Mouse (Mus musculus): ENCODE measurements at regions not wholly inside any gene's neighbourhood (a gene's known extent, or its start where the extent isn't known, plus 50 kb on each side); places are given as distances from the start of the nearest gene placed in this dataset.

DNA sequence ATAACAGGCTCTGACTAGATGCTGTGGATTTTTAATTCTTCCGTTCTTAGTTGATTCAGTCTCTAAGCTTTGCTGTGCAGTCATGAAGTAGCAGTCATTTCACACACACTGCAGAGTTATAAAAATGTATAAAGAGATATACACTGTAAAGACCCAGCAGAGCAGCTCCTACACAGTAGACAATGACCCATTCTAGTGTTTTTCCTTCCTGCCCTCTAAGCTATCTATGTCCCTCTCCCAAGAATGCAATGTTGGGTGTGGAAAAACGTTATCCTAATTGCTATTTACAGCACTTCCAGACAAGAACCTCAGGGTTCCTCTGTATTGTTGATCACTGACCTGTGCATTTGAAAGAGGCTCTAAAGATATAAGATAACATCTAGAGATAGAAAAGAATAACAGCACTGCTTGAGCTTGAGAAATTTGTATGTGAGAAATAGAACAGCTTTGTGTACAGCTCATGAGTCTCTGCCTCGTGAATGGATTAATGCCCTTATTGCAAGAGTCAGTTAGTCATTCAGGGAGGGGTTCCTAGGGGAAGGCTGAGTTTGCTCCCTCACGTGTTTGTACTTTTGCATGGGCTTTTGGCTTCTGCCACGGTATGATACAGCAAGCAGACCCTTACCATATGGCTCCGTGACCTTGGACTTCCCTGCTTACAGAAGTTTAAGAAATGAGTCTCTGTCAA is 613.0 kb upstream of the A1bg start:
- Histone ChIP-seq H3K9ac (ENCODE audit: low read length) (no peak overlapping the region), H3K4me2 (ENCODE audit: low read length) (no peak overlapping the region), H3K36me3 (ENCODE audit: control insufficient read depth, insufficient read depth, low read length) (no peaks in the 10 kb centered on the region), H3K27ac (ENCODE audit: low read depth) (no peak overlapping the region), H3K4me3 (ENCODE audit: low read depth, low read length) (no peak overlapping the region), H3K27me3 (replicated peaks; ENCODE audit: control insufficient read depth, insufficient read depth, low read length) (no peaks in the 10 kb centered on the region), H3K4me1 (replicated peaks; ENCODE audit: control insufficient read depth, insufficient read depth, low read length) (peaks cover 9% of the 10 kb centered on the region), H3K9me3 (ENCODE audit: control insufficient read depth, low read length) (no peaks in the 10 kb centered on the region)
- no peak for ATAC-seq (replicated peaks; ENCODE audit: low FRiP score, low TSS enrichment, low read depth)
- 19% methylated on average over 6 of the region's 6 CpGs for WGBS
- DNase-seq (ENCODE audit: low spot score), result no peak

DNA sequence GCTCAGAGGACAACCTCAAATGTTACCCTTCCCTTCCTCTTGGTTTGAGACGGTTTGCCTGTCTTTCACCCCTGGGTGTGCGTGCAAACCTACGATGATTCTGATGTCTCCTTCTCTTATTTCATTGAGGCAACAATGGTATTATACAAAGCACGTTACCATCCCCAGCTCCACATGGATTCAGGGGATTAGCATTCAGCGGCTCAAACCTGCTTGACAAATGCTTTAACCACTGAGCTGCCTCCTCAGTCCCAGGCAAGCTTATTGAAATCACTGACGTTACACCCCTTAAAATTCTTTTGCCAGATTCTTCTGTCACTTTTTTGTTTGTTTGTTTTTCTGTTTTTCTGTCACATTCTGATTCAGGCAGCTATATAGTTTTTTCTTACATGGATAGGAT is 612.4 kb upstream of the A1bg start:
- Histone ChIP-seq H3K4me3 (ENCODE audit: low read depth, low read length) (no peak overlapping the region), H3K4me1 (replicated peaks; ENCODE audit: control insufficient read depth, insufficient read depth, low read length) (peaks cover 8% of the 10 kb centered on the region), H3K9ac (ENCODE audit: low read length) (no peak overlapping the region), H3K27me3 (replicated peaks; ENCODE audit: control insufficient read depth, insufficient read depth, low read length) (no peaks in the 10 kb centered on the region), H3K27ac (ENCODE audit: low read depth) (no peak overlapping the region), H3K4me2 (ENCODE audit: low read length) (no peak overlapping the region), H3K9me3 (ENCODE audit: control insufficient read depth, low read length) (no peaks in the 10 kb centered on the region), H3K36me3 (ENCODE audit: control insufficient read depth, insufficient read depth, low read length) (no peaks in the 10 kb centered on the region)
- 71% methylated on average over 6 of the region's 6 CpGs for WGBS
- no peak for ATAC-seq (replicated peaks; ENCODE audit: low FRiP score, low TSS enrichment, low read depth)
- DNase-seq (ENCODE audit: low spot score), result no peak

- WGBS, result 73% methylated on average over 7 of the region's 7 CpGs
- H3K4me1 ChIP-seq (replicated peaks; ENCODE audit: control insufficient read depth, insufficient read depth, low read length), result peaks cover 8% of the 10 kb centered on the region
- ATAC-seq (replicated peaks; ENCODE audit: low FRiP score, low TSS enrichment, low read depth) (0 out of 2 replicates have a peak, but pooled peaks have one; percentile 36), DNase-seq (ENCODE audit: low spot score) (no peak)
- no peak overlapping the region for H3K9ac ChIP-seq (ENCODE audit: low read length)
- H3K9me3 ChIP-seq (ENCODE audit: control insufficient read depth, low read length), result no peaks in the 10 kb centered on the region
- H3K4me2 ChIP-seq (ENCODE audit: low read length), result no peak overlapping the region
- H3K27ac ChIP-seq (ENCODE audit: low read depth), result no peak overlapping the region
- H3K36me3 ChIP-seq (ENCODE audit: control insufficient read depth, insufficient read depth, low read length), result no peaks in the 10 kb centered on the region
- H3K27me3 ChIP-seq (replicated peaks; ENCODE audit: control insufficient read depth, insufficient read depth, low read length), result no peaks in the 10 kb centered on the region
- H3K4me3 ChIP-seq (ENCODE audit: low read depth, low read length), result no peak overlapping the region
Measured at GRCm38 (mm10) chr15:61532808-61533207, 610.0 kb upstream of the A1bg start.

DNA sequence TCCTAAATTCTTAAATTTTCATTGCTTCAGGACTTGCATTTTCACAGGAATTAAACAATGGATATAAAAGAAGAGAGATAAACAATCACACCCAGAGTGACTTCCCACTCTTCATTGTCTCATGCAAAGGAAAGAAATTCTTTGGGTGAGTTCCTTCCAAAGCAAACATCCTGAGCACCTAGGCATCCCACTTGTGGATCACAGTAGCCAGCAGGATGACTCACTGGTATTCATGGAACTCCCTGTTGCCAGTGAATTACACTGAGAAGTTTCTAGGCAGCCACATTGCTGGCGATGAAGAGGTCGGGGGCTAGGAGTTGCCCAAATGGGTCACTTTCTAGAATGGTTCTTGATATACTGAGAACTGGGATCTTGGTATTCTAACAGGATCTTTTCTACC is 609.2 kb upstream of the A1bg start:
- Histone ChIP-seq H3K27me3 (replicated peaks; ENCODE audit: control insufficient read depth, insufficient read depth, low read length) (no peaks in the 10 kb centered on the region), H3K9me3 (ENCODE audit: control insufficient read depth, low read length) (no peaks in the 10 kb centered on the region), H3K4me1 (replicated peaks; ENCODE audit: control insufficient read depth, insufficient read depth, low read length) (peaks cover 8% of the 10 kb centered on the region), H3K27ac (ENCODE audit: low read depth) (no peak overlapping the region), H3K4me3 (ENCODE audit: low read depth, low read length) (no peak overlapping the region), H3K9ac (ENCODE audit: low read length) (no peak overlapping the region), H3K36me3 (ENCODE audit: control insufficient read depth, insufficient read depth, low read length) (no peaks in the 10 kb centered on the region), H3K4me2 (ENCODE audit: low read length) (no peak overlapping the region)
- 82% methylated on average over 2 of the region's 2 CpGs for WGBS
- ATAC-seq (replicated peaks; ENCODE audit: low FRiP score, low TSS enrichment, low read depth), result no peak
- no peak for DNase-seq (ENCODE audit: low spot score)

GRCm38 (mm10) chr15:61523036-61523435 is 600.2 kb upstream of the A1bg start:
- no peak overlapping the region for H3K4me2 ChIP-seq (ENCODE audit: low read length)
- H3K27ac ChIP-seq (ENCODE audit: low read depth), result no peak overlapping the region
- H3K27me3 ChIP-seq (replicated peaks; ENCODE audit: control insufficient read depth, insufficient read depth, low read length), result no peaks in the 10 kb centered on the region
- no peak for DNase-seq (ENCODE audit: low spot score)
- 80% methylated on average over 2 of the region's 2 CpGs for WGBS
- H3K4me3 ChIP-seq (ENCODE audit: low read depth, low read length), result no peak overlapping the region
- no peak overlapping the region for H3K9ac ChIP-seq (ENCODE audit: low read length)
- ATAC-seq (replicated peaks; ENCODE audit: low FRiP score, low TSS enrichment, low read depth), result no peak
- H3K36me3 ChIP-seq (ENCODE audit: control insufficient read depth, insufficient read depth, low read length), result no peaks in the 10 kb centered on the region
- H3K9me3 ChIP-seq (ENCODE audit: control insufficient read depth, low read length), result no peaks in the 10 kb centered on the region
- H3K4me1 ChIP-seq (replicated peaks; ENCODE audit: control insufficient read depth, insufficient read depth, low read length), result no peaks in the 10 kb centered on the region

GRCm38 (mm10) chr15:61517265-61517664 is 594.5 kb upstream of the A1bg start:
- ATAC-seq (replicated peaks; ENCODE audit: low FRiP score, low TSS enrichment, low read depth) (no peak), DNase-seq (ENCODE audit: low spot score) (no peak)
- H3K27ac ChIP-seq (ENCODE audit: low read depth), result no peak overlapping the region
- no peaks in the 10 kb centered on the region for H3K9me3 ChIP-seq (ENCODE audit: control insufficient read depth, low read length)
- H3K27me3 ChIP-seq (replicated peaks; ENCODE audit: control insufficient read depth, insufficient read depth, low read length), result no peaks in the 10 kb centered on the region
- WGBS, result 35% methylated on average over 1 of the region's 1 CpGs
- H3K36me3 ChIP-seq (ENCODE audit: control insufficient read depth, insufficient read depth, low read length), result no peaks in the 10 kb centered on the region
- no peak overlapping the region for H3K9ac ChIP-seq (ENCODE audit: low read length)
- H3K4me2 ChIP-seq (ENCODE audit: low read length), result no peak overlapping the region
- H3K4me1 ChIP-seq (replicated peaks; ENCODE audit: control insufficient read depth, insufficient read depth, low read length), result peaks cover 9% of the 10 kb centered on the region
- H3K4me3 ChIP-seq (ENCODE audit: low read depth, low read length), result no peak overlapping the region

GRCm38 (mm10) chr15:61514324-61514723 is 591.5 kb upstream of the A1bg start:
- no peaks in the 10 kb centered on the region for H3K27me3 ChIP-seq (replicated peaks; ENCODE audit: control insufficient read depth, insufficient read depth, low read length)
- H3K4me2 ChIP-seq (ENCODE audit: low read length), result no peak overlapping the region
- ATAC-seq (replicated peaks; ENCODE audit: low FRiP score, low TSS enrichment, low read depth) (no peak), DNase-seq (ENCODE audit: low spot score) (no peak)
- no peak overlapping the region for H3K4me3 ChIP-seq (ENCODE audit: low read depth, low read length)
- 33% methylated on average over 1 of the region's 1 CpGs for WGBS
- no peak overlapping the region for H3K9ac ChIP-seq (ENCODE audit: low read length)
- no peaks in the 10 kb centered on the region for H3K36me3 ChIP-seq (ENCODE audit: control insufficient read depth, insufficient read depth, low read length)
- peak overlapping the region; percentile 22; the same call in 1 of the 2 replicates for H3K27ac ChIP-seq (ENCODE audit: low read depth)
- H3K9me3 ChIP-seq (ENCODE audit: control insufficient read depth, low read length), result no peaks in the 10 kb centered on the region
- peaks cover 9% of the 10 kb centered on the region for H3K4me1 ChIP-seq (replicated peaks; ENCODE audit: control insufficient read depth, insufficient read depth, low read length)

DNA sequence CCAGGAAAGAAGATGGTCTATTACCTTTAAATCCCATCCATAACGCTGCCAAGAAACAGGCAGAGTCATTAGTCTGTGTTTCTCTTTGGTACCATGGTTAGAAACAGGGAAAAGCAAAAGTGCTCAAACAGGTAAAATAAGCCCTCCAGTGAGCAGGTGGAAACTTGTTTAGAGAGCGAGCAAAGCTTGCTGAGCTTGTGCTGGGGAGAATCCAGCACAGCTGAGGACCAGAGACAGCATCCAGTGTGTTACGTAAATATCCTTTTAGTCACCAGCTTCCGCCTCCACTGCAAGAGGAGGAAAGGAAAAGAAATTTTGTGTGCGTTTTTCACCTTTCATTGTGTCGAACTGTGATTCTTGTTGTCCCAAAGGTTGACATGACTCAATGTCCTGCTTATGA is 586.0 kb upstream of the A1bg start:
- Histone ChIP-seq H3K4me2 (ENCODE audit: low read length) (no peak overlapping the region), H3K4me3 (ENCODE audit: low read depth, low read length) (no peak overlapping the region), H3K4me1 (replicated peaks; ENCODE audit: control insufficient read depth, insufficient read depth, low read length) (peaks cover 1% of the 10 kb centered on the region), H3K9ac (ENCODE audit: low read length) (no peak overlapping the region), H3K27me3 (replicated peaks; ENCODE audit: control insufficient read depth, insufficient read depth, low read length) (no peaks in the 10 kb centered on the region), H3K9me3 (ENCODE audit: control insufficient read depth, low read length) (no peaks in the 10 kb centered on the region), H3K36me3 (ENCODE audit: control insufficient read depth, insufficient read depth, low read length) (no peaks in the 10 kb centered on the region), H3K27ac (ENCODE audit: low read depth) (no peak overlapping the region)
- ATAC-seq (replicated peaks; ENCODE audit: low FRiP score, low TSS enrichment, low read depth), result no peak
- 84% methylated on average over 6 of the region's 6 CpGs for WGBS
- DNase-seq (ENCODE audit: low spot score), result no peak

DNA sequence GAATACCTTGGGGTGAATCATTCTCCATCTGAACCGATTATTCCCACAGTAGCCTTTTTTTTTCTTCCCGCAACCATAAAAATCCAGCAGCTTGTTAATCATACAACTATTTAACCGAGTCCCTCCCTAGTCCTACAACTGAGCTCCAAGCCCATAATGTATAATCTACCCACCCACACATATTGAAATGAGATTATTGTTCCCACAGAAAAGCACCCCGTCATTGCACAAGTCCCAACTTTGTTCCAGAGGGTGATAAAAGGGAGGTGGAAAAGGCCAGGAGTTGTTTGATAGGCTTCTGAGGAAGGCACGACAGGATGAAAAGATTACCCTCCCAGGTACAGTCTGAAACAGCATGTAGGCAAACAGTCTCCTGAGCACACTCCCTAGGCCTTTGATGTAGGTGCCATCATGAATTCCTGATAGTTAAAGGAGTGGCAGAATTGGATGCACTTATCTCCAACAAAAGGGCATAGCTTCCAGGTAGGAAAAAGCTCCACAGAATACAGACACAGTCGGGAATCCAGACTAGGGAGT is 583.6 kb upstream of the A1bg start:
- no peak overlapping the region for H3K4me3 ChIP-seq (ENCODE audit: low read depth, low read length)
- H3K9ac ChIP-seq (ENCODE audit: low read length), result no peak overlapping the region
- H3K4me1 ChIP-seq (replicated peaks; ENCODE audit: control insufficient read depth, insufficient read depth, low read length), result no peaks in the 10 kb centered on the region
- peak; percentile 58; the same call in 1 of the 2 replicates for ATAC-seq (replicated peaks; ENCODE audit: low FRiP score, low TSS enrichment, low read depth)
- no peaks in the 10 kb centered on the region for H3K36me3 ChIP-seq (ENCODE audit: control insufficient read depth, insufficient read depth, low read length)
- H3K27me3 ChIP-seq (replicated peaks; ENCODE audit: control insufficient read depth, insufficient read depth, low read length), result no peaks in the 10 kb centered on the region
- 78% methylated on average over 6 of the region's 6 CpGs for WGBS
- H3K4me2 ChIP-seq (ENCODE audit: low read length), result no peak overlapping the region
- no peak overlapping the region for H3K27ac ChIP-seq (ENCODE audit: low read depth)
- H3K9me3 ChIP-seq (ENCODE audit: control insufficient read depth, low read length), result no peaks in the 10 kb centered on the region
- DNase-seq (ENCODE audit: low spot score), result no peak

Measured in intestine, embryonic 14.5 days (tissue).